Mouse (Mus musculus) liver, postnatal 0 days (tissue): ENCODE results near the gene Zfhx3. TPM values are rescaled to one million over a fixed set of nuclear protein-coding genes. Genes with fewer than 3 reads are reported as not detected.

ENCODE experiments used
- ATAC-seq: fragments of 200-750 bp; cut with Nextera tagmentation; 2 replicates; pipeline ENCODE4 v1.8.0; 2017; ENCODE audit warnings: mild to moderate bottlenecking, moderate library complexity
- DNase-seq: peaks from one replicate; pipeline ENCODE4 v3.0.0-alpha.2; 2016
- H3K27ac ChIP-seq: fragments of 300-500 bp; sonication (generic); 2 replicates; pipeline ENCODE4 v1.5.1; 2014; ENCODE audit warnings: antibody characterized with exemption, moderate library complexity, mild to moderate bottlenecking, low read depth
- H3K27me3 ChIP-seq: fragments of 300-500 bp; sonication (generic); 2 replicates; pipeline ENCODE4 v1.6.1; 2014; ENCODE audit warnings: low read length, control low read depth, mixed read lengths; ENCODE audit not compliant: insufficient read depth
- H3K36me3 ChIP-seq: fragments of 300-500 bp; sonication (generic); replicated peaks from 2 replicates; pipeline ENCODE4 v1.6.1; 2014; ENCODE audit warnings: mild to moderate bottlenecking, control low read depth, low read length, moderate library complexity, mixed read lengths; ENCODE audit not compliant: insufficient read depth
- H3K4me1 ChIP-seq: fragments of 300-500 bp; sonication (generic); 2 replicates; pipeline ENCODE4 v1.6.1; 2014; ENCODE audit warnings: antibody characterized with exemption, mild to moderate bottlenecking, control low read depth; ENCODE audit not compliant: insufficient read depth
- H3K4me2 ChIP-seq: fragments of 300-500 bp; sonication (generic); 2 replicates; pipeline ENCODE4 v1.6.1; 2014; ENCODE audit warnings: low read depth, mild to moderate bottlenecking, low read length, moderate library complexity, mixed read lengths
- H3K4me3 ChIP-seq: fragments of 300-500 bp; sonication (generic); 2 replicates; pipeline ENCODE4 v1.5.1; 2014; ENCODE audit warnings: low read depth, low read length
- H3K9ac ChIP-seq: fragments of 300-500 bp; sonication (generic); replicated peaks from 2 replicates; pipeline ENCODE4 v1.6.1; 2014; ENCODE audit warnings: mild to moderate bottlenecking, moderate library complexity
- H3K9me3 ChIP-seq: fragments of 300-500 bp; sonication (generic); 2 replicates; pipeline ENCODE4 v1.6.1; 2016; ENCODE audit warnings: mild to moderate bottlenecking, control low read depth, low read length, mixed read lengths
- CTCF ChIP-seq: sonication (generic); IDR thresholded peaks from 2 replicates; pipeline ENCODE4 v1.5.1; 2016; ENCODE audit warnings: antibody characterized with exemption, low read depth
- EP300 ChIP-seq: IDR thresholded peaks from 2 replicates; pipeline ENCODE4 v1.6.1; 2016; ENCODE audit warnings: antibody characterized with exemption, low read depth, mild to moderate bottlenecking
- WGBS: fragments of 180-500 bp; shearing (Covaris S2); extraction: QIAGEN DNeasy Blood & Tissue Kit; methylation state at CpG from one replicate; pipeline ENCODE4 v1.1.7; 2014; ENCODE audit not compliant: insufficient replicate concordance; 5-methylcytosine and 5-hydroxymethylcytosine counted together
- polyA plus RNA-seq: library from polyadenylated mRNA; unstranded; fragments of >200 nt; fragmentation: Nextera tagmentation; extraction: Ambion mirVana; gene quantifications from 2 replicates; pipeline ENCODE4 v1.2.1, GENCODE M21; 2015

Gene Zfhx3
- polyA plus RNA-seq, 1 experiment from 2014 or later, result 1.2 TPM

- DNase-seq (no peak), ATAC-seq (no peak)
- no peaks in the 10 kb centered on the region for H3K27me3 ChIP-seq
- H3K4me3 ChIP-seq, result no peak overlapping the region
- no peak overlapping the region for H3K4me2 ChIP-seq
- no peaks in the 10 kb centered on the region for H3K9me3 ChIP-seq
- TF ChIP-seq CTCF, result no peak
- TF ChIP-seq EP300, result no peak
- no peaks in the 10 kb centered on the region for H3K4me1 ChIP-seq
- no peak overlapping the region for H3K27ac ChIP-seq
- WGBS, result 69% methylated on average over 15 of the region's 15 CpGs
- no peak overlapping the region for H3K9ac ChIP-seq
- H3K36me3 ChIP-seq, result no peaks in the 10 kb centered on the region
These were observed 206.3 kb downstream of the Zfhx3 start for GRCm38 (mm10) chr8:108148599-108149249.

- H3K27ac ChIP-seq, result no peak overlapping the region
- TF ChIP-seq EP300, result no peak
- ATAC-seq (no peak), DNase-seq (no peak)
- H3K4me1 ChIP-seq, result no peaks in the 10 kb centered on the region
- no peak overlapping the region for H3K4me3 ChIP-seq
- H3K9me3 ChIP-seq, result no peaks in the 10 kb centered on the region
- H3K9ac ChIP-seq, result no peak overlapping the region
- no peaks in the 10 kb centered on the region for H3K36me3 ChIP-seq
- 88% methylated on average over 14 of the region's 14 CpGs for WGBS
- no peak overlapping the region for H3K4me2 ChIP-seq
- no peaks in the 10 kb centered on the region for H3K27me3 ChIP-seq
These were observed 228.4 kb downstream of the Zfhx3 start for GRCm38 (mm10) chr8:108170804-108171203.

GRCm38 (mm10) chr8:108183296-108183695, 240.9 kb downstream of the Zfhx3 start:
- H3K9ac ChIP-seq, result no peak overlapping the region
- H3K36me3 ChIP-seq, result no peaks in the 10 kb centered on the region
- ATAC-seq, result no peak
- H3K9me3 ChIP-seq, result no peaks in the 10 kb centered on the region
- TF ChIP-seq CTCF, result no peak
- no peak for TF ChIP-seq EP300
- no peak overlapping the region for H3K27ac ChIP-seq
- DNase-seq, result no peak
- no peaks in the 10 kb centered on the region for H3K27me3 ChIP-seq
- no peaks in the 10 kb centered on the region for H3K4me1 ChIP-seq
- H3K4me3 ChIP-seq, result no peak overlapping the region
- no peak overlapping the region for H3K4me2 ChIP-seq
- WGBS, result 81% methylated on average over 4 of the region's 4 CpGs

GRCm38 (mm10) chr8:108183948-108184347, 241.5 kb downstream of the Zfhx3 start:
- TF ChIP-seq CTCF, result no peak
- no peak for TF ChIP-seq EP300
- Histone ChIP-seq H3K36me3 (no peaks in the 10 kb centered on the region), H3K27me3 (no peaks in the 10 kb centered on the region), H3K9me3 (no peaks in the 10 kb centered on the region), H3K9ac (no peak overlapping the region), H3K27ac (no peak overlapping the region), H3K4me1 (no peaks in the 10 kb centered on the region), H3K4me2 (no peak overlapping the region), H3K4me3 (no peak overlapping the region)
- no peak for ATAC-seq
- WGBS, result 65% methylated on average over 8 of the region's 8 CpGs
- DNase-seq, result no peak

- H3K27ac ChIP-seq, result no peak overlapping the region
- no peaks in the 10 kb centered on the region for H3K9me3 ChIP-seq
- no peak overlapping the region for H3K4me2 ChIP-seq
- no peak overlapping the region for H3K4me3 ChIP-seq
- no peak for TF ChIP-seq CTCF
- no peak for TF ChIP-seq EP300
- no peaks in the 10 kb centered on the region for H3K36me3 ChIP-seq
- no peak overlapping the region for H3K9ac ChIP-seq
- no peaks in the 10 kb centered on the region for H3K27me3 ChIP-seq
- no peak for DNase-seq
- H3K4me1 ChIP-seq, result no peaks in the 10 kb centered on the region
- no peak for ATAC-seq
- 69% methylated on average over 3 of the region's 3 CpGs for WGBS
These were observed 243.8 kb downstream of the Zfhx3 start for GRCm38 (mm10) chr8:108186289-108186688.

GRCm38 (mm10) chr8:108188044-108188443, 245.6 kb downstream of the Zfhx3 start:
- DNase-seq, result no peak
- Histone ChIP-seq H3K27ac (no peak overlapping the region), H3K36me3 (no peaks in the 10 kb centered on the region), H3K4me1 (no peaks in the 10 kb centered on the region), H3K9me3 (no peaks in the 10 kb centered on the region), H3K9ac (no peak overlapping the region), H3K4me2 (no peak overlapping the region), H3K27me3 (no peaks in the 10 kb centered on the region), H3K4me3 (no peak overlapping the region)
- ATAC-seq, result no peak
- TF ChIP-seq EP300 (no peak), CTCF (no peak)
- 62% methylated on average over 4 of the region's 4 CpGs for WGBS

- no peak for TF ChIP-seq EP300
- TF ChIP-seq CTCF, result no peak
These were observed 252.1 kb downstream of the Zfhx3 start for GRCm38 (mm10) chr8:108194571-108194970.

More at GRCm38 (mm10) chr8:108194571-108194970, 252.1 kb downstream of the Zfhx3 start:
- 58% methylated on average over 8 of the region's 8 CpGs for WGBS
- no peaks in the 10 kb centered on the region for H3K27me3 ChIP-seq
- no peak overlapping the region for H3K9ac ChIP-seq
- ATAC-seq (no peak), DNase-seq (no peak)
- no peak overlapping the region for H3K4me3 ChIP-seq
- H3K4me1 ChIP-seq, result no peaks in the 10 kb centered on the region
- no peak overlapping the region for H3K27ac ChIP-seq
- H3K9me3 ChIP-seq, result no peaks in the 10 kb centered on the region
- H3K36me3 ChIP-seq, result no peaks in the 10 kb centered on the region
- no peak overlapping the region for H3K4me2 ChIP-seq
